Mouse (Mus musculus) midbrain, embryonic 15.5 days (tissue): ENCODE measurements around the gene Gm21093. TPM values are rescaled to one million over a fixed set of nuclear protein-coding genes. Genes with fewer than 3 reads are reported as not detected.
"Not testable (repeated sequence)": the region's sequence is repeated elsewhere in the genome, so short reads cannot be mapped to it uniquely, and the experiment has no call there.

ENCODE experiments used
- ATAC-seq: fragments of 200-750 bp; cut with Nextera tagmentation; replicated peaks from 2 replicates; pipeline ENCODE4 v1.8.0; 2017; ENCODE audit warnings: moderate TSS enrichment
- H3K27ac ChIP-seq: fragments of 300-500 bp; sonication (generic); 2 replicates; pipeline ENCODE4 v1.5.1; 2015; ENCODE audit warnings: mild to moderate bottlenecking, inconsistent platforms
- H3K27me3 ChIP-seq: fragments of 300-500 bp; sonication (generic); replicated peaks from 2 replicates; pipeline ENCODE4 v1.6.1; 2015; ENCODE audit warnings: inconsistent platforms
- H3K36me3 ChIP-seq: fragments of 300-500 bp; sonication (generic); replicated peaks from 2 replicates; pipeline ENCODE4 v1.6.1; 2015; ENCODE audit warnings: inconsistent platforms
- H3K4me1 ChIP-seq: fragments of 300-500 bp; sonication (generic); 2 replicates; pipeline ENCODE4 v1.6.1; 2015; ENCODE audit warnings: inconsistent platforms
- H3K4me2 ChIP-seq: fragments of 300-500 bp; sonication (generic); 2 replicates; pipeline ENCODE4 v1.6.1; 2015; ENCODE audit warnings: inconsistent platforms, mild to moderate bottlenecking, moderate library complexity
- H3K4me3 ChIP-seq: fragments of 300-500 bp; sonication (generic); 2 replicates; pipeline ENCODE4 v1.5.1; 2015; ENCODE audit warnings: mild to moderate bottlenecking, inconsistent platforms
- H3K9ac ChIP-seq: fragments of 300-500 bp; sonication (generic); 2 replicates; pipeline ENCODE4 v1.6.1; 2015; ENCODE audit warnings: mild to moderate bottlenecking, inconsistent platforms
- H3K9me3 ChIP-seq: fragments of 300-500 bp; sonication (generic); 2 replicates; pipeline ENCODE4 v1.6.1; 2016; ENCODE audit warnings: inconsistent platforms
- WGBS: fragments of 180-500 bp; shearing (Covaris S2); methylation state at CpG from one replicate; pipeline ENCODE4 v1.1.7; 2015; ENCODE audit warnings: mixed read lengths; 5-methylcytosine and 5-hydroxymethylcytosine counted together
- polyA plus RNA-seq: library from polyadenylated mRNA; unstranded; fragments of >200 nt; fragmentation: Nextera tagmentation; extraction: Ambion mirVana; gene quantifications from 2 replicates; pipeline ENCODE4 v1.2.1, GENCODE M21; 2015

The Gm21093 gene
- 0.72 and 1.2 TPM in 2 replicates for polyA plus RNA-seq

DNA sequence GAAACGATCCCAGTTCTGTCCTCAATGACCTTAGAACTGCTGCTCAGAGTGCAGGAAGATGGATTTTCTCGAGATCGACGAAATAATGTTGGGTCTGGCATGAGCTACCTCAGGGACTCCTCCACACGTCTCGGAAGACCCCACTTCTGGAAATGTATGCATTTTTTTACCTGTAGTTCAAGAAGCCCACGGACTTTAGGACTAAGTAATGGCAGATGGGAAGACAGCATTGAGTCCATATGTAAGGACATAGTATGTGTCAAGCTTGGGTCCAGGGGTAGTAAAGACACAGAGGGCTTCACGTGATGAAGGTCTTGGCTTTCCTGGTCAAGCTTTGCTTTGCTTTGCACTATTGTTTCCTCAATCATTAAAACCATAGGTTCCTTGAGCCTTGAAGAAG is at the start of gene Gm21093:
Gm21093 (minus strand) TSS at position 101 of the 400 bp plus-strand sequence.
- not testable (repeated sequence) for H3K4me3 ChIP-seq, ATAC-seq, H3K9me3 ChIP-seq, H3K4me1 ChIP-seq, H3K9ac ChIP-seq, H3K27ac ChIP-seq, H3K36me3 ChIP-seq, H3K27me3 ChIP-seq, H3K4me2 ChIP-seq
- no CpG with 5 or more reads among the region's 8 CpGs for WGBS

Other genes starting within 250 kb of the Gm21093 start
- gene Gm21541, start 131.1 kb downstream of the Gm21093 start, polyA plus RNA-seq: not detected in 2 replicates
- gene Gm20878, start 93.2 kb downstream of the Gm21093 start, polyA plus RNA-seq: 12.8 and 13.7 TPM in 2 replicates
- gene Fam205a4, start 68.7 kb downstream of the Gm21093 start, polyA plus RNA-seq: 1.7 and 1.8 TPM in 2 replicates
- gene Gm3893, start 56.5 kb upstream of the Gm21093 start, polyA plus RNA-seq: not detected in 2 replicates
- gene Gm13304, start 80.1 kb upstream of the Gm21093 start, polyA plus RNA-seq: not detected in 2 replicates
- gene Gm13306, start 118.7 kb upstream of the Gm21093 start, polyA plus RNA-seq: 2.0 and 2.1 TPM in 2 replicates
- gene Gm13305, start 133.9 kb upstream of the Gm21093 start, polyA plus RNA-seq: not detected in 2 replicates
- not detected in 2 replicates for gene Gm10600, start 205.9 kb upstream of the Gm21093 start, polyA plus RNA-seq
- gene Ccl21b, start 221.0 kb upstream of the Gm21093 start, polyA plus RNA-seq: not detected in 2 replicates